Mouse (Mus musculus) brain, embryonic 14.5 days (tissue): ENCODE measurements around the gene Fli1. TPM values are rescaled to one million over a fixed set of nuclear protein-coding genes. Genes with fewer than 3 reads are reported as not detected.

Experiments
- DNase-seq: peaks from one replicate; pipeline ENCODE4 v3.0.0-alpha.2; 2011; ENCODE audit warnings: low read depth
- CTCF ChIP-seq: fragments of 200-500 bp; IDR thresholded peaks from 2 replicates; pipeline ENCODE4 v1.5.1; 2012; ENCODE audit warnings: inconsistent platforms, mild to moderate bottlenecking, moderate library complexity, borderline replicate concordance; ENCODE audit not compliant: insufficient read depth, insufficient read length; ENCODE audit errors: extremely low read depth
- POLR2A ChIP-seq: fragments of 200-500 bp; IDR thresholded peaks from 2 replicates; pipeline ENCODE4 v1.6.1; 2012; ENCODE audit warnings: mild to moderate bottlenecking, inconsistent platforms, borderline replicate concordance; ENCODE audit not compliant: poor library complexity, insufficient read depth, insufficient read length, severe bottlenecking; ENCODE audit errors: extremely low read depth
- polyA plus RNA-seq: library from polyadenylated mRNA; depleted of rRNA; stranded (reverse); fragments of >200 nt; gene quantifications from 2 replicates; pipeline ENCODE4 v1.2.3, GENCODE M21; 2012

The Fli1 gene
- polyA plus RNA-seq, 1 experiment: 5.3 TPM

DNA sequence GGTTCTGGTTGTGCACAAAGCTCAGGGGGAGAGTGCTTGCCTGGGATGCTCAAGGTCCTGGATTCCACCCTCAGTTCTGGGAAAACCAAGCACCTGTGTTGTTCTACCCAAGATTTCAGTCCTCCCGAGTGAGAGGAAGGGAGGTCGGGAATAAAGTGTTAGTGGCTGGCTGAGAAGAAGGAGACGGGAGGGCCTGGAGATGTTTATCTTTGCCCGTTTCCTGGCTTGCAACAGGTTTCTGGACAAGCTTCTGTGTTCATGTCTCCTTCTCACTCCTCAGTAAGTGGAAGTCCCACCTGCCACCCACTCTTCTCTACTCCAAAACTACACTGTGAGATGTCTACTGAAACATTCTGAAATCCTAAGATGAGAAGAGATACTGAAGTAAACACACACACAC is 39.2 kb downstream of the Fli1 start:
- no peak for DNase-seq
- TF ChIP-seq CTCF: no peak
- no peak for TF ChIP-seq POLR2A

DNA sequence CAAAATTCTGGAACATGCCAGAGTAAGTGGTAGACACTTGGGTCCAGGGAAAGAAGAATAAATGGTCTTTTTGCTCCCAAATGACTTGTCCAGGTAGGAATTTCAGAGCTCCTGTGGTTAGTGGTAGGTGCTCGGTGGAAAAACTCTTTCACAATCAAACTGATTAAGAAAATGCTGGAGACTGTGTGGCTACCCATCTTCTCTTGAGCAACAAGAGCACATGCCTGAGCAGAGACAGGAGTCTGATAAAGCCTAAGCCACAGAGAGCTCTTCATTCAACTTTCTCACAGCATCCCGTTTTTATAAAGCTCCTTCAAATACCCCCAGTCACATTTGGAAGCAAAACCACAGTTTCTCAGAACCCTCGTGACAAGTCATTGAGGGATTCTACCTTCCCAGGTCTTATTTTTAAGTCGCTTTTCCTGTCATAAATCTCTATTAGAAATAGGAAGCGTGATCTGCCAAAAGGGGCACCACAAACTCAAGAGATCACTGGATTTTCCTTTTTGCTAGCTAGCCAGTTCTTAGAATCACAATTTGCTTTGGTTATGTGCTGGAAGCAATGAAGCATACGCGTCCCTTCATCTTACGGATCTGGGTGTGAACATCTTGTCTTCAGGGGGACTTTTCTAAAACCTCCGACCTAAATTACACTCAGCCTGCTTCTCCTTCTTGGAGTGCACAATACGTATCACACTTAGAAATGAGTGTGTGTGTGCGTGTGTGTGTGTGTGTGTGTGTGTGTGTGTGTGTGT is 40.2 kb downstream of the Fli1 start:
- no peak for TF ChIP-seq CTCF
- no peak for TF ChIP-seq POLR2A
- DNase-seq: no peak

- no peak for TF ChIP-seq CTCF
- TF ChIP-seq POLR2A: no peak
- DNase-seq: no peak
Measured at GRCm38 (mm10) chr9:32500886-32501285, 41.8 kb downstream of the Fli1 start.

GRCm38 (mm10) chr9:32500063-32500462 is 42.6 kb downstream of the Fli1 start:
- TF ChIP-seq CTCF: no peak
- TF ChIP-seq POLR2A: no peak
- DNase-seq: no peak

DNA sequence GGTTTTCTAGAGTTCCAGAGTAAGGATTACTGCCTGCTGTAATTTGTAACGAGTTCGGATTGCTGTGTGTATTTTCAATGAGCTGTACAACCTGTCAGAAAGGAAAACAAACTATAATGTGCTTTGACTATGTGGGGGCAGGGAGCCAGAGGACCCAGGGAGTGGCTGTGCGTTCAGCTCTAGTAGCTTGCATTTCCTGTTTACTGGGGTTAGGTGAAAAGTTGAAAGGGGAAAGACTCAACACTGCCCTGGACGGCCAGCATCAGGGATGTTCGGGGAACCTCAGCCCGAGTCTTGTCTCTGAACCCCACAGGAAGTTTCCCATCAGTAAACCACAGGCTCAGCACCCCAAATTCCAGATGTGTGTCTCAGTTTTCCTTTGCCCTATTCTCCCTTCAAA is 43.2 kb downstream of the Fli1 start:
- TF ChIP-seq POLR2A (no peak), CTCF (no peak)
- DNase-seq: no peak

DNA sequence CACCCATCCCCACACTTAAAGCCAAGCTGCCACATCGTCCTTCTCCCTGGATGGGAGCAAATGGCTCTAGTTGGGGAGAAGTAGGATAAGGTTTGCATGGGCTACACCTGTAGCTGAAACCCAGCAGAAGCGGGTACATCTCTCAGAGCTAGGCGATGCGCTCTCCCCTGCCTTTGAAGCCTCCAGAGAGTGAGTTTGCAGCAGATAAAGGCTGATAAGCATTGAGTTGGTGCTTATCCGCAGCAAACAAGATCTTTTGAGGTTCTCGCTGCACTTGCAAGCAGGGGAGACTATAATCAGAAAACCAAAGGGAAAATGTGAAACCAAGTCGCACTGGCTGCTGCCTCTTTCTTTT is 47.0 kb downstream of the Fli1 start:
- TF ChIP-seq CTCF (no peak), POLR2A (no peak)
- DNase-seq: no peak

DNA sequence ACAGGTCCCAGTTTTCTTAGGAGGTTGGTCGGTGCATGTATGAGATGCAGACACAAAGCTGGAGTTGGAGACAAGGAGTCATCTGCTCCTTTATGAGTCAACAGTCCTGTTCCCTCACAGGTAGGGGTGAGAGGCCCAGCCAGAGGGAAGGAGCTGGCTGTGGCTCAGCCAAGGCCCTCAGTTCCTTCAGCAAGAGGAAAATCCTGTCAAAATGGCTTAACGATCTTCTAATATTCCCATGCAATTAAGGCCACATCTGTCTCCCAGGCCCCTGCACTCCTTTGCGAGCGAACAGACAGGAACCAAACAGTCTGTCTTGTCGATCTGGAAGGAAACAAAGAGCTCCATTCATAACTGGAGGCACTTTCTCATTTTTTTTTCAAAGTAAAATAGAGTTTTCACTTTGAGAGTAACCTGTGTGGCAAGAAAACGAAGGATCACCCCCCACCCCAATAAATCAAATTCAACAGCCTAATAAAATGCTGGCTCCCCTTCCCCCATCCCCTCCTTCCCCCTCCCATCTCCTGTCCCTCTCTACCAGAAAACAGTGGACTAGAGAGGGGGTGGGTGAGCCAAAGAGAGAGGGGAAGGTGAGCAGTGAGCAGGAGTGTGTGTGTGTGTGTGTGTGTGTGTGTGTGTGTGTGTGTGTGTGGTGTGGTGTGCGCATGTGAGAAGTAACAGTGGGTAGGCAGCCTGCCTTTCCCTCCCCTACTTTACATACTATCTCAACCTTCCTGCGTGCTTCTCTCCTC is 47.6 kb downstream of the Fli1 start:
- peak; percentile 23 for DNase-seq
- TF ChIP-seq POLR2A: no peak
- TF ChIP-seq CTCF: no peak

DNA sequence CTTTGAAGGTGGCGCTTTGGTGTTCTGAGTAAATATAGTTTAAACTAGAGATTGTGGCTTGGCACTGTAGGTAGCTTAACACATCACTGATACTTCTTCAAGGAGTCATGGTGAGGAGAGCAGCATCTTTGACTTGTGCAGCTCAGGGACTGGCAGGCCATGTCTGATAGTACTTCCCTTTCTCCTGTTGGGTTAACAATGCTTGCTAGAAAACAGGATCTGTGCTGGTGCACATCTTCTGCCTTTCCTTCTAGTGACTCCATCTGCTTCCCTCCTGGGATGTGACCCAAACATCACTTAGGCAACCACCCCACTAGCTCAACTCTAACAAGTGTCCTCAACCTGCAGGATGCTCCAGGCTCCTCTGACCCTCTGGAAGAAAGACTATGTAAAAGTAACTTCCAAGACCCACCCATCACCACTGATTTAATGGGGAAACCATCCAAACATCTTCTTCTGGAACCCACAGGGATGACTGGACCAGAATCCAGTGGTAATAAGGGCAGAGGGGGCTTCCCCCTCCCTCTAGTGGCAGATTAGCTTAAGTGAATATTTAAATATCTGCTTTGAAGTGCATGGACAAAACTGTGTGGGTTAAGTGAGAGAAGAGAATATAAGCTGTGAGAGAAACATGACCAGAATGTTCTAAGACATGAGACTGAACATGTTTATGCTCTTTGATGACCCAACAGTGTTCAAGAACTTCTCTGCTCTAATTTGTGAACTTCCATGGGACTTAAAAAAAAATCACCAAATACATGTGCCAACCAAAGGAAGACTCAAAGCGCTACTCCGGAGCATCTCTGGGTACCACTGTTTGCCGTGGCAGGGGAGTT is 48.9 kb downstream of the Fli1 start:
- TF ChIP-seq CTCF (no peak), POLR2A (no peak)
- DNase-seq: no peak

GRCm38 (mm10) chr9:32492753-32493152 is 49.9 kb downstream of the Fli1 start:
- DNase-seq: no peak
- TF ChIP-seq POLR2A (no peak), CTCF (no peak)

- DNase-seq: no peak
- TF ChIP-seq CTCF (no peak), POLR2A (no peak)
Measured at GRCm38 (mm10) chr9:32491484-32491883, 51.2 kb downstream of the Fli1 start.

DNA sequence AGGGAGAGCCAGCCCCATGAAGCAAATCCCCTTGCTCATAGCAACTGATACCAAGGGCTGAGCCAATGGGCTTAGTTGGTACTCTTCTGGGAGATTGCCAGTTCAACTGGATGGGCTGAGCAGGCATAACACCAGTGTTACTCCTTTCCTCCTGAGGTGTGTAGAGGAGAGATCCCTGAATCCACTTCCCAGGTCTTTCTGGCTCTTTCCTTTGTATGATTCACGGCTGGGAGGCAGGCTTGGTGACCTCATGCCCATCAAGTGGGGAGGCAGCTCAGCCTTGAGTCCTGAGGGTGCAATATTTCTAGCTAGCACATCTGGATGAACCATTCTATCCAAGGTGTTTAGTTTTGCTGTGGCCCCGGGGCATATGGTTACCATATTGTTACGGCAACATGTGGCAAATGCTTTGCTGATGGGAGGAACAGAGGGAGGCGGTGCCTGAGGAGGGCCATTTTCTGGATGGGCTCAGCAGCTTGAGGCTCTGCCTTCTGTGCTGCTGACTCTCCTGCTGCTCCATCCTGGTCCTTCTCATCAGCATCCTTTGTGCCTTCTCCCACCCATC is 52.8 kb downstream of the Fli1 start:
- DNase-seq: no peak
- TF ChIP-seq POLR2A (no peak), CTCF (no peak)

DNA sequence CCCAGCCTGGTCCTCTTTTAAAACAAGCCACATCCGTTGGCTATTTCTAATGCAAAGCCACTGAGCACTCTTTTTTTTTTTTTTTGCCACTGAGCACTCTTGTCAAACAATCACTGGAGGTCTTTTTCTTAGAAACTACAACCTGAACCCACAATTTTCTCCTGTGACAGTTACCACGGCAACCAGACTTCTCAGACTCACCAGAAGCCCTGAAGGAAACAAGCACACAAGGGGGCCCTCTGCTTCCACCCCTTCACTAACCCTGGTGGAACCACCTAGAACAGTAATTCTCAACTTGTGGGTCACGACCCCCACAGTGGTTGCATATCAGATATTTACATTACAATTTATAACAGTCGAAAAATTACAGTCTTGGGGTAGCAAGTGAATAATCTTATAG is 53.3 kb downstream of the Fli1 start:
- TF ChIP-seq POLR2A: no peak
- DNase-seq: peak; percentile 57

DNA sequence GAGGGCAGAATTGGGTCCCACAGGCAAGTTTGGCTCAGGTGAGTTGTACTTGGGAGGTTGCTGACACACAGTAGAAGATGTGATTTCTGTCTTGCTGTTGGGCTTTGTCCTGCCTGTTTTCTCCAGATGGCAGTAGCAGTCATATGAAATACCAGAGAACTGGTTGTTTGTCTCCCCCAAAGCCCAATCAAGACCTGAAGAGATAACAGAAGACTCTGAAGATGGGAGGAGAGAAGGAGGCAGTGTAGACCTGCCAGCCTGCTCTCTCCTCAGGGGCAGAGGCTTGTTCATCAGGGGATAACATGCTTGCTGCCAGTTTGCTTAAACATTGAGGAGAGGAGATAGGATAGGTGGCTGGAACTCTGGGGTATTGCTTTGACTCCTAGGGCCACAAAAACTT is 54.0 kb downstream of the Fli1 start:
- no peak for DNase-seq
- TF ChIP-seq CTCF (no peak), POLR2A (no peak)
